Mouse (Mus musculus) heart, postnatal 25 days (tissue): ENCODE measurements at regions not wholly inside any gene's neighbourhood (a gene's known extent, or its start where the extent isn't known, plus 50 kb on each side); places are given as distances from the start of the nearest gene placed in this dataset.

Experiments
- DNase-seq: peaks from one replicate; pipeline ENCODE4 v3.0.0; 2022; ENCODE audit warnings: low spot score
- intact Hi-C: fragments of 180-260 bp; cut with DNase I; formaldehyde crosslinking; loops from one replicate; pipeline ENCODE4 v1.15.1; 2025

DNA sequence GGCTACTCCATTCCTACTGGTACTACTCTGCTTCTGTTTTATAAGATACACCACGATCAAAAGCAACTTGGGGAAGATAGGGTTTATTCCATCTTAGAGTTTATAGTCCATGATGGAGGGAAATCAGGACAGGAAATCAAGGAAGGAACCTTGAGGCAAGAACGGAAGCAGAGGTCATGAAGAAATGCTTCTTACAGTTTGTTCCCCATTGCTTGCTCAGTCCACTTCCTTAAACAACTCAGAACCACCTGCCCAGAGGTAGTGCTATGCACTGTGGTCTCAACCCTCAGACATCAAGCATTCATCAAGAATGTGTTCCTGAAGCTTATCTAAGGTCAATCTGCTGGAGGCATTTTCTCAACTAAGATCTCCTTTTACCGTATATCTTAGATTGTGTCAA is 189.8 kb downstream of the Lmo4 start:
- intact Hi-C loops: no loop called here
- DNase-seq: no peak

DNA sequence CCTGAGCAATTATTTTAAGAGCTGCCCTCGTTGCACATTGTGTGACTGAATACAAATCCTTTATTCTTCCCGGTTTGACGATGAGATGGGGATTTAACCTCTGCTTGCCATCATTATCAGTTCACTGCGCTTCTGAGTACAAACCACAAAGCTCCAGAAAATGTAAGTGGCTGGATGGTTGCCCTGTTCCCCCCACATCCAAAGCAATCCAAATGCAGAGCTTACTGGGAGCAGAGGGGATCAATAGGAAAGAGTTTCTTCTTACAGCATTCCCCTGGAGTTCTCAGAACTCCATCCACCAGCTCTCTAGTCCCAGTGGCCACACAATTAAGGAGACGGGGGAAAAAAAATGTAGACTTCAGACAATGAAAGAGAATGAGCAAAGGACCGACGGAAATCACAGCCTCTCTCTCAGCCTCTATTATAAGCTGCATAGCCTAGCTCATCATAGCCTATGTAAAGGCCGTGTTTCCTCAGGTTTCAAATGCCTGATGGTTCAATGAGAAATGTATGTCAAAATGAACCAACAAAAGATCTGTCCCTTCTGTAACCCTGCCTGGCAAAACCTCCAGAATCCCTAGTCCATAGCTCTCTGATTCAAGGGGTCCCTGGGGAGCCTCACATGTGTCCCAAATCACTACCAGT is 191.4 kb downstream of the Lmo4 start:
- no peak for DNase-seq
- intact Hi-C loops: no loop called here

DNA sequence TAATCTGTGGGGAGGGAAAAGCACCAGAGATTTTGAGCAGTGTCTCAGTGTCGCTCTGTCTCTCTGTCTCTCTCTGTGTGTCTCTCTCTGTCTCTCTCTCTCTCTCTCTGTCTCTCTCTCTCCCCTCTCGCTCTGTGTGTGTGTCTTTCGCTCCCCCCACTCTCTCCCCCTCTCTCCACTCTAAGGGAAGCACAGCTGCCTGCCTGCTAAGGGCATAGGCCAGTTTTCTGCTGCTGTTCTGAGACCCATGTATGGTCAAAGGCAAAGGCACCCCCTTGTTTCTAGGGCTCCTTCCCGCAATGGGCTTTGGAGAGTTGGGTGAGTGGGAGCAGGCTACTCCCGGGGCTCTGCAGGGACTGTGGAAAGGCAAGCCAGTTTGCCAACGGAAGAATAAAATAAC is 192.2 kb downstream of the Lmo4 start:
- intact Hi-C loops: no loop called here

DNA sequence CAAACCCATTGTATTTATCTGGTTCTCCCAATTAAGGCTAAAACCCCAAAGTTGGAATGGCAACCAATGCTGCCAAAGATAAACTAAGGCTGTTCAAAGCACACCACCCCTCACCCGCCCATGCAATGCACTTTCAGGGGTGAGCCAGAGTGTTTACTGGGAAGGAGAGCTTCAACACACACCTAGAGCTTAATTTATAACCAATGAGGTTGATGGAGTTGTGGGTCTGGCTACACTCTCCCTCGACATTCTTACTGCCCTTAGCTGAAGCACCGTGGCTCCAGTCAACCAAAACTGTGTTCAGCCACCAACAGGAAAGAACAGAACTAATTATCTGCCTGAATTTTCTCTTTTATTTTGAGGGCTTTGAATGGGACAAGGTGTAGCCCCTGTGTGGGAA is 192.8 kb downstream of the Lmo4 start:
- intact Hi-C loops: no loop called here
- DNase-seq: no peak

More for the DNA sequence above, 192.2 kb downstream of the Lmo4 start:
- no peak for DNase-seq

DNA sequence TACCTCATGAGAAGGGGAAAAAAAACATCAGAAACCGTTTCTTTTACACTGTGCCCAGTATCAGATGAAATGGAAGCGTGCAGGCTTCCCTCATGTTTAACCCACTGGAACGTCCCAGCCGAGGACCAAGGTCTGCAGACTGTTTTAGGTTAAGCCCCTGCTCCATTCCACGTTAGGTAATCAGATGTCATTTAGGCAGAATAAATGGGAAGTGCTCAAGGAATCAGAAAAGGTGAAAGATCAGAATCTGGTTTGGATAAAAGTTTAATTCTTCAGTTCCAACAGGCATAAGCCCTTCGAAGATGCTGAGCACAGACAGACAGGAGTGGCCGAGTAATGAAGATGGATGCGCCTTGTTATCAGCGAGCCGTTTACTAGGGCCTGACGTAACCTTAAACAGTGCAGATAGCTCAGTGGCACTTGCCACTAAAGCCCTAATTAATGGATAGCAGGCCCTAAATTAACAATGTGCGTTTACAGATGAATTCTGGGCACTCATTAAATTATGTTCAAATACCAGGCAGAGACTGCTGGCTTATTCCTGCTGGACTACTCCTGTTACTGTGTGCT is 193.5 kb downstream of the Lmo4 start:
- intact Hi-C loops: no loop called here

DNA sequence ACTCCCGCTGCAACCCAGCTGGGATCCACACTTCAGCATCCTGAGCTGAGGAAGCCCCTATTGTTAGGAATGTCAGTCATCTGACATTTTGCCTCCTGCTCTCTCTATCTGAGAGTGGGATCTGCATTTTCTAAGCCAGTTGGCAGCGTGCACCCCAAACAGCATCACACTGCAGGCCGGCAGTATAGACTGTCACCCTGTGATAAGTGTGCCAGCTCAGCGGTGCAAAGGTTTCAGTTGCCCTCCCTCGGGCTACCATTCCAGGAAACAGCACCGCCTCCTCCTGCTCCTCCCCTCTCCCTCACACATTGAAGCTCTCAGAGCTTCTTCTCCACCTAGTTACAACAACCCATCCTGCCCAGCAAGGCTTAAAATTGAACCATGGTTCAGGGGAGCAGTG is 194.5 kb downstream of the Lmo4 start:
- intact Hi-C loops: no loop called here
- no peak for DNase-seq

More for the DNA sequence above, 193.5 kb downstream of the Lmo4 start:
- DNase-seq: no peak

DNA sequence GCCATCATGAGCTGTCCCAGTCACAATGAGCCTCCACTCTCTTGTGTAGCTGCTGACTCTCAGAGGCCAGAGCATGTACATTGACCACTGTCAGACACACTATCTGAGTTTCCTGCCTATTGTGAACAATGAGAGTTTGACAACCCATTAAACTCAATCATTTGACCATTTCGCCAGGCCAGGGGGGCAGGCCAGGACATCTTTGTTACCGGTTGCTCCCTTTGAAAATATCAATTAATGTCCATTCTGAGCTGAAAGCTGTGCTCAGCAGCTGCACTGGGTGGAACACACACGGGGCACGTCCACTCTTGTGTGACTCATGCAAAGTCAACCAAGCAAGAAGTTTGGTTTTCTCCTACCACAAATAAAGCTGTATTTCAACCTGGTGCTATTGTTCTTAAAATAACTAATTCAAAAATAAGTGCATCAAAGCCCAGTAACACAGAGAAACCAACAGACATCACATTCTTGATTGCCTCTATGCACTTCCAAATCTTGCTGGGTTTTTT is 197.9 kb downstream of the Lmo4 start:
- no peak for DNase-seq
- intact Hi-C loops: no loop called here

DNA sequence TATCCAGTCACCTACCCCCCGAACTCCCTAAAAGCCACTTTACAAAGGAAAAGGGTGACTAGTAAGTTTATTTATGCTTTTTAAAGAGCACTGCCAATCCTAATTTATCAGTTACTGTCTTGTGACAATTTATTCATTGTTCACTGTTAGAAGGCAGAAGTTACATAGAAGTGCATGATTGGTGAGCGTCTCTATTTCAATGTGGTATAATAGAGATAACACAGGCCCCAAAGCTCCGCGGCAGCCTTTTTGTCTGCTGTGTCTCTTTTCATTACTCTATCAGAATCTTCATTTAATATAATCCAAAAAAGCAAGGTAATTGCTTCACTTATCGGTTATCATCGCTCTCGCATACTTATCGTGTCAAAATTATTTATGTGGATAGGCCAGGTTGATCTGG is 207.1 kb downstream of the Lmo4 start:
- intact Hi-C loops: no loop called here
- DNase-seq: no peak

DNA sequence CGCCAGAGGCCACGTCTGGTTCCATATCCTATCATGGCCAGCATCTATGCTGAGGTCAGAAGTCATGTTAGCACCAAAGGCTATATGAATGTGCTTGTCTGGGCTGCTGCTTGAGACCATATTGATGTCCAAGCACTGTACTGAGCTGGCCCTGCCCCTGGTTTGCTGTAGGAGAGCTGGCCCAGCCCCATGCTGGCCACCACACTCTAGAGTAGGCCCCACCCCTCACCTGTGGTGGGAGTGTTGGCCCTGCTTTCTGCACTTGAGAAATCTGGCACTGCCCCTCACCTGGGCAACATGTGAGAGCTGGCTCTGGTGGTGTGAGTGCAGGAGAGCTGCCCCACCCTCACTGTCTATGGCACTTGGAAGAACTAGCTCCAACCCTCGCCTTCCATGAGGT is 210.0 kb downstream of the Lmo4 start:
- DNase-seq: no peak
- intact Hi-C loops: no loop called here

DNA sequence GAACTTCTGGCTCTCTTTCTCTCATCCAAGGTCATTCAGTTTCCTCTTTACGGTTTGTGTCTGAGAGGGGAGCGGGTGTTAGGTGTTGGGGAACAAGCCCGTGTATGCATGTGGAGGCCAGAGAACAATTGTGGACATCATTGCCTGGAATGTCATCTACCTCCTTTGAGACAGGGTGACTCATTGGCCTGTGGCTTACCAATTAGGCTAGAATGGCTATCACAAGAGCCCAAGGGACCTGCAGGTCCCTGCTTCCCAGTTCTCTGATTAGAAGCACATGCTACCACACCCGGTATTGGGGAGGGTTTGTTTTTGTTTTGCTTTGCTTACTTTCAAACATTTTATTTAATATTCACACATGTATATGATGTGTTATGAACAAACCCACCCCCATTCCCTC is 216.0 kb downstream of the Lmo4 start:
- intact Hi-C loops: no loop called here
- DNase-seq: no peak

DNA sequence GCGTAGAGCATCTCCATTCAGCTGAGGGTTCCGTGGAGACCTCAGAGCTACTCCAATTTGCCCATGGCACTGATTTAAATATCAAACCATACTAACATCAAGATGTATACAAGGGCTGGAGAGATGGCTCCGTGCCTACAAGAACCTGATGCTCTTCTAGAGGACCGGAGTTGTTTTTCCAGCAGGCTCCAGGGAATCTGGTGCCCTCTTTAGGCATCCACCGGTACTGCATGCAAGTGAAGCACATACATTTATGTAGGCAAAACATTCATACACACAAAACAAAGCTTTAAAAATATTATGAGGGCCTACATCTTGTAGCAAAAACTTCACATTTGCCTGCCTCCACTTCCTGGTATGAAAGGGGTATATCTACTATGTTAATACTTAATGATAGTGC is 217.0 kb downstream of the Lmo4 start:
- DNase-seq: no peak
- intact Hi-C loops: no loop called here

DNA sequence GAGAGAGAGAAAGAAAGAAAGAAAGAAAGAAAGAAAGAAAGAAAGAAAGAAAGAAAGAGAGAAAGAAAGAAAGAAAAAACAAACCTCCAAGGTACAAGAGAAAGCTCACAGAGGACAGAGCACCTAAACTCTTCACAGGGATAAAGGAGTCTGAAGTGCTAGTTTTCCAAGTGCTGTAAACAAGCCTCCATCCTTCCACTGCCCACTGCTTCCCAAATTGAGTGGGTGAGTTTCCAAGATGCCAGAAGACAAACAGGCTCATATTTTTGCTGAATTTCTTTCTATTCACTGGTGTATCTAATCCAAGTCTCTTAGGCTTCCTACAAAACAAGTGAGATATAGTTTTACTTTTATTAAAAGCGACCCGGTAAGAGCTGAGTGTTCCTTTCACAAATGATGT is 218.2 kb downstream of the Lmo4 start:
- intact Hi-C loops: no loop called here
- DNase-seq: no peak

DNA sequence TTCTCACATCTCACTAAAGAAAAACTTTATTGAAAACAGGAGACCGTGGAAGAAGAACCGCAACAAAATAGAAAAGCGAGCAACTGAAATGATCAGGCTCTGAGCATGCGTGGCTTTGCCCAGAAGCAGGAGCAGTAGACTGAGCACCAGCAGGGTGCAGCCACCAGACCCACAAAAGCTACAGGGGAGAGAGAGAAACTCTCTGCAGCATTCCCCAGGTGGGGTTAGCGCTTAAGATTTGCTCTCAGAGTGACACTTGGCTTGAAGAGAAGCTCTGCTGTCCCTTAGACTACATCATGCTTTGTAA is 218.9 kb downstream of the Lmo4 start:
- intact Hi-C loops: no loop called here

DNA sequence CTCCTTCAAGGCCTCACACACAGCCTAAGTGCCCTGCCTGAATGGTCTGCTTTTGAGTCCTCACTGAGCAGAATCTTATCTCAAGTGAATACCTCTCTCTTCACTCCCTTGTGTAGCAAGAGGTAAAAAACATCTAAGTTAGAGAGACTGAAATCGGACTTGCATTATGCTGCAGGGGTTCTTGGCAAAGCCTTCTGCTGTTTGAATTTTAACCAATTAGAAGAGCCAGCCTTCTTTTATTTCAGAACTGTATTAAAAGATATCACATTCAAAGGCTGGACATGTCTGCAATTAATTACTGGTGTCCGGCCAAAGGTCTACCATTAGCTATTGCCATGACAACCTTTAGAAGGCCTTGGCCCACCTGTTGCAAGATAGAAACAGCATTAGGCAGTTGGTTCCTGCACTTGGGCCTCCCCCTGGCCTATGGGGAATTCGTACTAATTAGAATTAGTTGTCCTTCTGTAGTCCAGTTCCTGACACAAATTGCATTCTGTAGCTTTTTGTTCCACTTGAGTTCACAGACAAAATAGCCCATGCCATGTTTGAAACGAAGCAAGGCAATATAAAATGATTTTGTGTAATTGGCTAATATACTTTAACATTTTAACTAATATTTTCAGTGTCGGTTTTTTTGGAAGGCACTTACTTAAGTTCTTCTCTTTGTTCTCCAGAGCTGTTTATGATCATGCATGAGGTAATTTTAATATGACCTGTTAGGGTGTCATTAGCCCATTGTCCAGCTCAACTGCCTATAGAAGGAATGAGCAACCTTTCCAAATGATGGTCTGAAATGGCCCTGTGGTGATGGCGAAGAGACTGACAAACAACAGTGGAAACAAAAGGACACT is 219.4 kb downstream of the Lmo4 start:
- no peak for DNase-seq
- intact Hi-C loops: no loop called here

More for the DNA sequence above, 218.9 kb downstream of the Lmo4 start:
- DNase-seq: no peak

DNA sequence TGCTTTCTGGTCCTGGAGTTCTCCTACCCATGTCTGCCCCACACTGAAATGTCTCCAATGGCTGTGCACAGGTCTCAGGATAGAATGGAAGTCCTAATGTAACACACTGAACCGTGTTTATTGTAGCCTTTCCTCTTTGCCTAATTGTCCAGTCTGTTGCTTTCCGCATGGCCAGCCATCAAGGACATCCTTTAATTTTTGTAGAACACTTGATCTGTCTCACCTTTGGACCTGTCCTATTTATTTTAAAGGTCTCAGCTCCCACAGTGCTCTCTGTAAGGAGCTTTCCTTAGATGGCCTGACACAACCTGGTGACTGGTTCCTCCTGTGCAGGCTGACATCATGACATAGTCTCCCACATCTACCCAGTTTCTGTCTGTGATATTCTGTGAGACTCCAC is 226.3 kb downstream of the Lmo4 start:
- intact Hi-C loops: no loop called here
- no peak for DNase-seq

DNA sequence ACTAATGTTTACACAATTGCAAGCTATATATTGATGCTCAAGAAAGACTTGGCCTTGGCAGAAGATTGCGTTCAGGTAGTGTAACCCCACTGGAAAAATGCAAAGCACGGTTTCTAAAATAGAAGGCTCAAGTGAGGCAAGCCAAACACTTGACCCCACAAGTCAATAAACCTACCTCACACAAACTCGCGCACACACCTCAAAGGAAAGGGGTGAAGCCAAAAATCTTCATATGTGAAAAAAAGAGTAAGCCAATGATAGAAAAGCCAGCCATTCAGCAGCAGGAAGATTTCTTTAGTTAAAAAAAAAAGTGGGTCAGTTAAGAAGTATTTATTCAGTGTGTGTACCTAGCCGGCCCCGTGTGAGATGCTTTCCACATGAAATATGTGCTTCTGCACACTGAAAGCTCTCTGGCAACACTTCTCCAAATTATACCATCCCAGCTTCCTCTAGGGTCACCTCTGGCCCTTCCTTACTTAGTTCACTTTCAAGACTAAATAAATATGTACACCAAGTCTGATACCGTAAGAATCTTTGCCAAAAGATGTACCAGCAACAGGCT is 227.1 kb downstream of the Lmo4 start:
- intact Hi-C loops: no loop called here
- no peak for DNase-seq

DNA sequence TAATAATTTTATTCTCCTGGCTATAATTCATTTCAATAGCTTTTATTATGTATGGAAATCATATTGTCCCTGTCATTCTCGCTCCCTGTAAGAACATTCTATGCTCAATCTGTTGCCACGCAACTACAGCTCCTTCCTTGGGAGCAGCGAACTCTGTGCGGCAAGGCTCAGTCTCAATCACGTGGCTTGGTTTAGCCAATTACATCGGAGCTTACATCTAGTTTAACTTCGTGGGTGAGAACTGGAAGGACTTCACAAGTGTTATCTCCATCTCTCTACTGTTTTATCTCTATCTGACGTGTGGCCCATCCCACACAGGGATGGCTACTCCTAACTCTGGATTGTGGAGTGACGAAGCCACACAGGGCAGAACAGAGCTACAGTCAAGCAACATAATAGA is 231.4 kb downstream of the Lmo4 start:
- intact Hi-C loops: no loop called here
- DNase-seq: no peak

DNA sequence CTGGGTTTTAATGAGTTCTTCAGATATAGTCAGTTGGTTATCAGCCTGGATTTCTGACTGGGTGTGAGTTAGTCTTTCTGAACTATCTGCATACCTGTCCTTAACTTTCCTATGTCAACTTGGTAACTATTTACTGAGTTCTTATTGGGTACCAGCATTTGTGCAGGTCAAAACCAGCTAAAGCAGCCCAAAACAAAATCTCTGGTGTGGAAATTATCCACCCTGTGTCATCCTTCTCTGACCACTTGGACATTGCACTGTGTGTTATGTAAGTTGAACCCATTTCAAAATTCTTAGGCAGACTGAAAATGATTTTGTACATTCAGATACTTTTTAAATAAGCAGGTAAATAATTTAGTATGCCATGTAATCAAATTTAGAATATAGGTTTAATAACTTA is 232.7 kb downstream of the Lmo4 start:
- intact Hi-C loops: no loop called here
- DNase-seq: no peak

DNA sequence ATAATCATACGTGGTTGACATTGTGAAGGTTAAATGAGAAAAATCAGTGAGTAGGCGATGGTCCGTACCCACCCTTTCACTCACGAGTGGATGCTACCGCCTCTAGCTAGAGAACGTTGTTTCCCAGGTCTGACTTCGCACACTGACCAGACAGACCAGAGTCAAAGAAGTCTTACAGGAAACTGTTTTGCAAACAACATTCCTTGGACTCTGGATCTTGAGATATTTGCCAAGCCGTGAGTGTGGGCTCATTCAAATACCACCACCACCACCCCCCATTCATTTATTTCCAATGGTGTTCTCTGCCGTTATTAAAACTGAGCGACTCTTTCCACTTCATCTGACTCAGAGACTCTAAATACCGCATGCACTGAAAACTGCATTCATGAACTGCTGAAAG is 234.2 kb downstream of the Lmo4 start:
- intact Hi-C loops: no loop called here
- no peak for DNase-seq

DNA sequence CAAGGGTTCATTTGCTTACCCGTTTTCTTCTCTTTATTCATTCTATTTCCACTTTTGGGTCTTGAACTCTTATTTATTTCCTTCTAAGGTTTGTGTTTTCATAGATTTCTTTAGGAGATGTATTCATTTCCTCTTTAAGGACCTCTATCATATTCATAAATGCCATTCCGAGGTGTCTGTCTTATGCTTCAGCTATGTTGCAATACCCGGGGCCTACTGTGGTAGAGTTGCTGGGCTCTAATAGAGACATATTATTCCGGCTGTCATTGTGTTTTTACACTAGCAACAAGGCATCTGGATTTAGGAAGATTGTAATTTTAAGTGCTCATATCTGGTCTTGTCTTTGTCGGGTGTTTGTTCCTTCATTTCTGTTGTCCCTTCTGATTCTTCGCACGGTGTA is 249.5 kb downstream of the Lmo4 start:
- no peak for DNase-seq

DNA sequence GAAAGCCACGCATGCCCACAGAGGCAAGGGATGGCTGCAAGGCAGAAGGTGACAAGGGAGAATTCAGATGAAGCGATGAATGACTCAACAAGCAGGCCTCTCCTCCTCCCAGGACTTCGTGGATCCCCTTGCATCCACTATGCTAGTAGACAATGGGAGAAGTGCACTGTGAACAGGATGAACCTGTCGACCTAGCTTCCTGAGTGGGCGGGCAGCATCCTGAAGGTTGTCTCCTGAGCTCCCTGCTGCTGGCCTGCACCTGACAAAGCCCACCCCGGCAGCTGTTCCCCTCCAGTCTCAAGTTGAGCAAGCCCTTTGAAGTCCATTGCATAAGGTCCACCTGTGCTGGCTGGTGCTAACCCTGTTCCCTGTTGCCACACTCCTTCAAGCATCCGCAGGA is 250.2 kb downstream of the Lmo4 start:
- no peak for DNase-seq
- intact Hi-C loops: no loop called here

More for the DNA sequence above, 249.5 kb downstream of the Lmo4 start:
- intact Hi-C loops: no loop called here
